Mouse (Mus musculus): ENCODE measurements around the gene Sart1. TPM values are rescaled to one million over a fixed set of nuclear protein-coding genes. Genes with fewer than 3 reads are reported as not detected.

Sart1 gene
- polyA plus RNA-seq (2012; rRNA removed) = 77.5 and 86.5 TPM in 2 replicates

DNA sequence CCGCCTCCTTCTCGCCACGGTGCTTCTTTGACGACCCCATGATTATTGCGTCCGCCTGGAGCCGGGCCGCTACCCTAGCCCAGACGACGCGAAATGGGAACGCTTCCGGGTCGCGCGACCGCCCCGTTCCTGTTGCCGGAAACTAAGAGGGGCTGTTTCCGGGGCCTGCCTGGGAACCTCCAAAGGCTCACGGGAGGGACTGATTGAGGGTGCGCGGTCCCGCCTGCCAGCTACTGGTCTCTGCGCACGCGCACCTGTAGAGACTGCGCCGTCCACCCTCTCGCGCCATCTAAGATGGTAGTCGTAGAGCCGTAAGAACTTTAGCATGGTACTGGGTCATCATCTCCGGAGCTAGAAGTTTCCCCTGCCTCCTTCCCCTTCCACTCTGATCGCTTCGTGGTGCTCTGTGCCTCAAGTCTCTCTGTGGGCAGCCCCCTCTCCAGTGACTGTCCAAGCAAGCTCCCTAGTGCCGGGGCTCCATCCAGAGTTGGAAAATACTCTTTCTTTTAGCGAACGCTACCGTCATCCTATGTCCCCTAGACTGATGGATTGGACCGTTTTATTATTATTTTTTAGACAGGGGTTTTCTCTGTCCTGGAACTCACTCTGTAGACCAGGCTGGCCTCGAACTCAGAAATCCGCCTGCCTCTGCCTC lies at the start of gene Sart1:
Gene Sart1, minus strand, starts transcription at position 116 of the 655 bp plus-strand sequence.
- WGBS = 2% methylated on average over 43 of the region's 43 CpGs
- peak within 1 kb of the TSS; percentile 92 for H3K27ac ChIP-seq (ENCODE audit: insufficient read depth, low read length)
- peak; percentile 94 for TF ChIP-seq POLR2A (IDR thresholded peaks at IDR 0.05; ENCODE audit: borderline replicate concordance, insufficient read depth, low read length)
- TF ChIP-seq CTCF (IDR thresholded peaks at IDR 0.05; ENCODE audit: borderline replicate concordance, insufficient read depth, low read depth, low read length) = no peak
- peak; percentile 95 to 98 for DNase-seq
- no peaks in the 10 kb centered on the region for H3K27me3 ChIP-seq (ENCODE audit: control insufficient read depth, insufficient read depth, low read length)
- H3K4me3 ChIP-seq (replicated peaks; ENCODE audit: insufficient read depth, low read depth, low read length) = peak within 1 kb of the TSS; percentile 98
- H3K4me1 ChIP-seq (ENCODE audit: control insufficient read depth, insufficient read depth, low read length) = peaks cover 16% of the 10 kb centered on the region

DNA sequence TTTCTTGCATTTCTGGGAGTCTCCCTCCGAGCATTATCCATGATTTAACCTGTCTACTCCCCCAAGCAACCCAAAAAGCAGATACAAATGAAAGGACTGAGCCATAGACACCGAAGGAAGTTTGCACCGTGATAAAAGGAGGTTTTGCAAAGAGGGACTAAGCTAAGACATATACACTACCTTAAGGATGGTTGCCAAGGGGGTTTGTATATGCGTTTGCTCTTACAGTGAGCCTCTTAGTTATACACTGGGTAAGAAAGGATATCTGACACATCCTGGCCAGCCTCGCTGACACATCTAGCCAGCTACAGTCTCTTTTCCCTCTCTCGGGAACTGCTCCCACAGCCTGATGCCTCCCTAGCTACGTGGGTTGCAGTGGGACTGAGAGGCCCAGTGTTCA lies 45.4 kb upstream of the Sart1 start:
- no peak overlapping the region for H3K27ac ChIP-seq (ENCODE audit: insufficient read depth, low read length)
- 74% methylated on average over 7 of the region's 7 CpGs for WGBS
- TF ChIP-seq CTCF (IDR thresholded peaks at IDR 0.05; ENCODE audit: borderline replicate concordance, insufficient read depth, low read depth, low read length) = no peak
- no peak for TF ChIP-seq POLR2A (IDR thresholded peaks at IDR 0.05; ENCODE audit: borderline replicate concordance, insufficient read depth, low read length)

DNA sequence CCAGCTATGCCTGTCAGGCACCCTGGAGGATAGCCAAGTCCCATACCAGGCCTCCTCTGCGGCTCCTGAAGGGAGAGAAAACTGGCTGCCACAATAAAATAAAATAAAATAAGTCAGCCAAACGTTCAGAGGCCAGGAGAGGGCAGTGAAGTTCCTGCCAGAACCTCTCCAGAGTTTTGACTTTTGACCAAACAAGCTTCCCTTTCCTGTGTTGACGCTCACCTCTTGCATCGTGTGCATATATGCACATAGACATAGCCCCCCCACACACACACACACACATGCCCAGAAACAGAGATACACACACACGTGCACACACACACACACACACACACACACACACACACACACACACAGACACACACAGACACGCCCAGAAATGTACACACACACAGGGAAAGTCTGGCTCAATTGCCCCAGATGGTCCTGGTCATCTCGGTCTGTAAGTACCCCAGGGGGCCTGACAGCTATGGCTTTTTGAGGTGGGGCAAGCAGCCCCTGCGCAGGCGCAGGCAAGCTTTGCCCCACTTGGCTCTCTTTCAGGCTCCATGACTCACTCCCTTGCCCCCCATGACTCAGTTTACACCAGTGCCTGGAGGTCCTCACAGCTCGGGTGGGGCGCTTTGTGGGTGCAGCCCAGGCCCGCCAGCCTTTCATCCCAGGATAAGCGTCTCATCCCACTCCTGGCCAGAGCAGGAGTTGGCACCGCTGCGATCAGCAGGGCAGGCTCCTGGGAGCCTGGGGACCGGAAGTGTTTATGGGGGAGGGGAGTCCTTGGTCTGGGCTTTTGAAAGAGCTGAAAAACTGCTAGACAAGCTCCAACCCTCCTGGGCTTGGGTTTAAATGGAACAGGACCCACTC lies 44.7 kb upstream of the Sart1 start:
- Histone ChIP-seq H3K27me3 (ENCODE audit: control insufficient read depth, insufficient read depth, low read length) (no peaks in the 10 kb centered on the region), H3K4me3 (replicated peaks; ENCODE audit: insufficient read depth, low read depth, low read length) (no peak overlapping the region), H3K27ac (ENCODE audit: insufficient read depth, low read length) (no peak overlapping the region), H3K4me1 (ENCODE audit: control insufficient read depth, insufficient read depth, low read length) (peaks cover 32% of the 10 kb centered on the region)
- peak; percentile 43 to 47 for DNase-seq
- TF ChIP-seq POLR2A (IDR thresholded peaks at IDR 0.05; ENCODE audit: borderline replicate concordance, insufficient read depth, low read length) (no peak), CTCF (IDR thresholded peaks at IDR 0.05; ENCODE audit: borderline replicate concordance, insufficient read depth, low read depth, low read length) (peak; percentile 33; the same call in 1 of the 2 replicates)
- 4% methylated on average over 16 of the region's 16 CpGs for WGBS

More for the DNA sequence above, 45.4 kb upstream of the Sart1 start:
- Histone ChIP-seq H3K27me3 (ENCODE audit: control insufficient read depth, insufficient read depth, low read length) (no peaks in the 10 kb centered on the region), H3K4me3 (replicated peaks; ENCODE audit: insufficient read depth, low read depth, low read length) (no peak overlapping the region), H3K4me1 (ENCODE audit: control insufficient read depth, insufficient read depth, low read length) (peaks cover 32% of the 10 kb centered on the region)
- no peak for DNase-seq

DNA sequence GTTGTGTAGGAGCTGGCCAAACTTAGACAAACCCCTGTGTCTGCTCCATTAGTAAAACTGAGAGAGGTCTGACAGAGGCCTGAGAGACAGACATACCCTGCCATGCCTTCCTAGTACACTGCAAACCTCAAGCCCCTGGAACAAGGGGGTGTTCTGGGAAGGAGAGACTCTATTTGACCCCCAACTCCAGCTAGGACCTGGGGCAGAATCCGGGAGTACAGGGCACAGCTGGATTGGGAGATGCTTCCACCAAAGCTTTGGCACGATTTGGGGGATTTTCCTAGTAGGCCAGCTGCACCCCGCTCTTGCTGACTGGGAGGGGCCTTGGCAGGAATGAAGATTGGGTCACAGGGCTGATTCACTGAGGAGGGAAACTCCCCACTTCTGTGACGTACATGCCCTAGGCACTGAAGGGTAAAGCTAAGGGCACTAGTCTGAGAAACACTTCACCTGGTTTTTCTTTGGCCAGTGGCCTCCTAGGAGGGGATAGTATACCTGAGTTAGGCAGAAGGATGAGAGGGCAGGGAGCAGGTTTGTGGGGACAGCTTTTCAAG lies 43.5 kb upstream of the Sart1 start:
- DNase-seq = no peak
- H3K27ac ChIP-seq (ENCODE audit: insufficient read depth, low read length) = no peak overlapping the region
- TF ChIP-seq POLR2A (IDR thresholded peaks at IDR 0.05; ENCODE audit: borderline replicate concordance, insufficient read depth, low read length) (no peak), CTCF (IDR thresholded peaks at IDR 0.05; ENCODE audit: borderline replicate concordance, insufficient read depth, low read depth, low read length) (no peak)
- H3K27me3 ChIP-seq (ENCODE audit: control insufficient read depth, insufficient read depth, low read length) = no peaks in the 10 kb centered on the region
- peaks cover 34% of the 10 kb centered on the region for H3K4me1 ChIP-seq (ENCODE audit: control insufficient read depth, insufficient read depth, low read length)
- WGBS = 69% methylated on average over 4 of the region's 4 CpGs
- H3K4me3 ChIP-seq (replicated peaks; ENCODE audit: insufficient read depth, low read depth, low read length) = no peak overlapping the region

DNA sequence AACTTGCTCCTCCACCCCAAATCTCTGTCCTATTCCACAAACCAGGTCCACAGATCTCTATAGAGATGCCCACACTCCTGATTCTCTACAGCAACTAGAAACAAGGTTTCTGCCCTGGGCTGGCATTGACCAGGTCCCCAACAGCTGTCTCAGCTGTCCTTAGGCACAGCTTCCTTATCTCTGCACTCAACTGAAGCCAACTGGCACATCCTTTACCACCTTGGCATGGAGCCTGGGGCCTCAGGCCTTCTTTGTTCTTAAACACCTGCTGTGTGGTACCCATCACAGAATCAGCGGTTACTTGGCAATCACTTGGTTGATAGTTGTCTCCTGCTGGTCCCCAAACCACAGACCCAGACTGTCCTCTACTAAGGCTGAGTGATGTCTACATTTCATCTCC lies 41.9 kb upstream of the Sart1 start:
- H3K27ac ChIP-seq (ENCODE audit: insufficient read depth, low read length) = peak overlapping the region; percentile 4; the same call in 1 of the 2 replicates
- H3K4me1 ChIP-seq (ENCODE audit: control insufficient read depth, insufficient read depth, low read length) = peaks cover 45% of the 10 kb centered on the region
- no peak overlapping the region for H3K4me3 ChIP-seq (replicated peaks; ENCODE audit: insufficient read depth, low read depth, low read length)
- no peaks in the 10 kb centered on the region for H3K27me3 ChIP-seq (ENCODE audit: control insufficient read depth, insufficient read depth, low read length)
- DNase-seq = peak in 1 of 2 experiments; percentile 32
- no peak for TF ChIP-seq POLR2A (IDR thresholded peaks at IDR 0.05; ENCODE audit: borderline replicate concordance, insufficient read depth, low read length)
- no peak for TF ChIP-seq CTCF (IDR thresholded peaks at IDR 0.05; ENCODE audit: borderline replicate concordance, insufficient read depth, low read depth, low read length)
- WGBS = 24% methylated on average over 1 of the region's 1 CpGs

DNA sequence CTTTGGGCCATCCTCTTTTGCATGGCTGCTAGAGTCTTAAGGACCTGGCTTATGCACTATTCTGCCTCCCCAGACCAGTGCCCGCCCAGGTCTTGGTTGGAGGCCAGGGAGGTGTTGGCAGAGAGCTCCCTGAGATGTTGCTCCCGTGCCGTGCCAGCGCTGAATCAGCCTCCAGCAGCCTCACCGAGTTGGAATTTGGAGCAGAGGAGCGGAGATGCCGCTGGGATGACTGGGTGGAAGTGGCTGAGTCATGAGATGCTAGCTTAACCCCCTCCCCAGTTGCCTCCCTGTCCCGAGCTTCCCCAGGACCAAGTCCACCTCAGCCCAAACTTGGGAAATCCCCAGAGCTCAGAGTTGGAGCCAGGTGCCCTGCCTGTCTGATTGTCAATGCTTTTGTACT lies 41.3 kb upstream of the Sart1 start:
- Histone ChIP-seq H3K27ac (ENCODE audit: insufficient read depth, low read length) (peak overlapping the region; percentile 4; the same call in 1 of the 2 replicates), H3K4me1 (ENCODE audit: control insufficient read depth, insufficient read depth, low read length) (peaks cover 45% of the 10 kb centered on the region), H3K4me3 (replicated peaks; ENCODE audit: insufficient read depth, low read depth, low read length) (no peak overlapping the region), H3K27me3 (ENCODE audit: control insufficient read depth, insufficient read depth, low read length) (no peaks in the 10 kb centered on the region)
- TF ChIP-seq POLR2A (IDR thresholded peaks at IDR 0.05; ENCODE audit: borderline replicate concordance, insufficient read depth, low read length) (no peak), CTCF (IDR thresholded peaks at IDR 0.05; ENCODE audit: borderline replicate concordance, insufficient read depth, low read depth, low read length) (no peak)
- 6% methylated on average over 8 of the region's 8 CpGs for WGBS
- peak; percentile 80 to 81 for DNase-seq

DNA sequence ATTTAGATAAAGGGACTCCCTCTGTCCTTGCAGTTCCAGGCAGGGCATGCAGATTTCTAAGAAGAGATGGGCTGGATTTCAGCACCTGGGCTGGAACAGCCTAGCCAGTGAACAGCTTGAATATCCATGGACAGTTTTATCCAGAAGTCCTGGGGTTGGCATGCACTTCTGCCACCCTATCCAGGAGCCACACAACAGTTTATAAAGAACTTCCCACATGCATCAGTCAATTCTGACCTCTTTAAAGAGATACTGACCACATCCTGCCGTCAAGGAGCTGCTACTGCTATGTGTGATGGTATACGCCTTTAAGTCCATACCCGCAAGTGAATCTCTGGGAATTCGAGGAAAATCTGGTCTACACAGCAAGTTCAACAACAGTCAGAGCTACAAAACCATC lies 40.7 kb upstream of the Sart1 start:
- Histone ChIP-seq H3K27me3 (ENCODE audit: control insufficient read depth, insufficient read depth, low read length) (no peaks in the 10 kb centered on the region), H3K4me3 (replicated peaks; ENCODE audit: insufficient read depth, low read depth, low read length) (no peak overlapping the region), H3K4me1 (ENCODE audit: control insufficient read depth, insufficient read depth, low read length) (peaks cover 45% of the 10 kb centered on the region), H3K27ac (ENCODE audit: insufficient read depth, low read length) (0 out of 2 replicates have a peak overlapping the region, but pooled peaks have one; percentile 4)
- no peak for TF ChIP-seq CTCF (IDR thresholded peaks at IDR 0.05; ENCODE audit: borderline replicate concordance, insufficient read depth, low read depth, low read length)
- TF ChIP-seq POLR2A (IDR thresholded peaks at IDR 0.05; ENCODE audit: borderline replicate concordance, insufficient read depth, low read length) = no peak
- no peak for DNase-seq
- 61% methylated on average over 4 of the region's 4 CpGs for WGBS

Data from cerebellum, adult 2 months (tissue).